Mouse (Mus musculus) ES-E14 (cell line): ENCODE measurements around the gene Kcna10. TPM values are rescaled to one million over a fixed set of nuclear protein-coding genes. Genes with fewer than 3 reads are reported as not detected.
A peak's percentile ranks its signal among the peaks of the same experiment; 100 is the strongest.

Experiments used
- DNase-seq: peaks from one replicate; pipeline ENCODE4 v3.0.0-alpha.2; 2013; ENCODE audit warnings: low read depth, low spot score
- H3K27ac ChIP-seq: 2 replicates; pipeline ENCODE4 v1.5.1; 2012; ENCODE audit warnings: low read depth, mild to moderate bottlenecking, low read length, moderate library complexity, mixed read lengths; ENCODE audit not compliant: poor library complexity, insufficient read depth, severe bottlenecking
- H3K36me3 ChIP-seq: 2 replicates; pipeline ENCODE4 v1.6.1; 2012; ENCODE audit warnings: mild to moderate bottlenecking, low read length, moderate library complexity, mixed read lengths; ENCODE audit not compliant: control insufficient read depth, poor library complexity, insufficient read depth, severe bottlenecking
- H3K4me1 ChIP-seq, 2 experiments: fragments of 150-350 bp in 1 of 2; sonication (generic) in 1 of 2; 2 replicates each; pipeline ENCODE4 v1.6.1; 2012; ENCODE audit warnings: low read length in 2 of 2, mild to moderate bottlenecking in 1 of 2, mixed read lengths in 1 of 2; ENCODE audit not compliant: control insufficient read depth in 2 of 2, insufficient read depth in 2 of 2, poor library complexity in 1 of 2
- H3K4me3 ChIP-seq, 2 experiments: fragments of 150-350 bp in 1 of 2; sonication (generic) in 1 of 2; 2 replicates each; pipeline ENCODE4 v1.5.1; 2012; ENCODE audit warnings: low read length in 2 of 2, low read depth in 1 of 2, mild to moderate bottlenecking in 1 of 2, mixed read lengths in 1 of 2; ENCODE audit not compliant: insufficient read depth in 1 of 2, poor library complexity in 1 of 2, severe bottlenecking in 1 of 2
- H3K9ac ChIP-seq: 2 replicates; pipeline ENCODE4 v1.6.1; 2012; ENCODE audit warnings: low read depth, mild to moderate bottlenecking, low read length, mixed read lengths; ENCODE audit not compliant: poor library complexity, insufficient read depth, severe bottlenecking
- H3K9me3 ChIP-seq: fragments of 150-350 bp; sonication (generic); 2 replicates; pipeline ENCODE4 v1.6.1; 2012; ENCODE audit warnings: low read depth, mild to moderate bottlenecking, low read length; ENCODE audit not compliant: control insufficient read depth, insufficient read depth
- CHD2 ChIP-seq: IDR thresholded peaks from 2 replicates; pipeline ENCODE4 v1.6.1; 2014; ENCODE audit warnings: mild to moderate bottlenecking, low read depth, low read length, inconsistent platforms
- HCFC1 ChIP-seq: IDR thresholded peaks from 2 replicates; pipeline ENCODE4 v1.6.1; 2012; ENCODE audit warnings: low read length, inconsistent platforms, borderline replicate concordance; ENCODE audit not compliant: insufficient read depth
- MAFK ChIP-seq: IDR thresholded peaks from 2 replicates; pipeline ENCODE4 v1.6.1; 2014; ENCODE audit warnings: mild to moderate bottlenecking, low read depth, low read length, inconsistent platforms; ENCODE audit not compliant: insufficient read depth
- ZC3H11A ChIP-seq: IDR thresholded peaks from 2 replicates; pipeline ENCODE4 v1.6.1; 2012; ENCODE audit warnings: low read depth, mild to moderate bottlenecking, inconsistent platforms, low read length, borderline replicate concordance
- ZNF384 ChIP-seq: IDR thresholded peaks from 2 replicates; pipeline ENCODE4 v1.6.1; 2012; ENCODE audit warnings: low read depth, low read length, inconsistent platforms
- in situ Hi-C, 2 experiments: fragments of 600-800 bp; cut with MboI; formaldehyde crosslinking; loops; one replicate each; pipeline ENCODE4 v1.15.1; 2025; ENCODE audit warnings: low sequenced_read_pairs in 2 of 2, inconsistent platforms in 1 of 2; ENCODE audit not compliant: unreplicated experiment in 2 of 2
- total RNA-seq: library from RNA; depleted of rRNA; stranded (reverse); fragments of 300-350 nt; gene quantifications from 2 replicates; pipeline ENCODE4 v1.2.3, GENCODE M21; 2012

Gene Kcna10
- total RNA-seq, 1 experiment: not detected

DNA sequence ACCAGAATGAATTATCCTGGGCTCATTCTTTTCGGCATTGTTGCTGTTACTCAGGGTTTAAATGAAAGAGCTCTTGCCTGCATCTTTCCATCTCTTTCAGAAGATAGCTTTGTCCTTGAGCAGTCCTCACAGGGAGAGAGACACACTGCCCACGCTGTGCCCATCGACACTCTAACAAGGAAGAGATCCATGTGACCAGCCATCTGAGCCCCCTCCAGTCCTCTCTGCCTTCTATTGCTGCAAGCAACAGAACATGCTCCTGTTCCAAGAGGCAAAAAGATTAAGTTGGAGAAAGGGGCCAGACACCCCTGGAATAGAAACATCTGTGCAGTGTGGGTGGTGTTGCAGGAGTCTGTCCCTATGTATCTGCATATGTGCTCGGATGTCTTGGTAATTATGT, 4.2 kb downstream of the Kcna10 start:
- H3K9me3 ChIP-seq: no peaks in the 10 kb centered on the region
- no peak overlapping the region for H3K9ac ChIP-seq
- TF ChIP-seq CHD2: no peak
- TF ChIP-seq ZNF384: no peak
- no peak for TF ChIP-seq ZC3H11A
- TF ChIP-seq MAFK: no peak
- no peak for TF ChIP-seq HCFC1
- in situ Hi-C loops: no loop called here
- no peak overlapping the region for H3K4me3 ChIP-seq
- no peaks in the 10 kb centered on the region for H3K36me3 ChIP-seq
- no peaks in the 10 kb centered on the region for H3K4me1 ChIP-seq
- no peak for DNase-seq
- no peak overlapping the region for H3K27ac ChIP-seq

DNA sequence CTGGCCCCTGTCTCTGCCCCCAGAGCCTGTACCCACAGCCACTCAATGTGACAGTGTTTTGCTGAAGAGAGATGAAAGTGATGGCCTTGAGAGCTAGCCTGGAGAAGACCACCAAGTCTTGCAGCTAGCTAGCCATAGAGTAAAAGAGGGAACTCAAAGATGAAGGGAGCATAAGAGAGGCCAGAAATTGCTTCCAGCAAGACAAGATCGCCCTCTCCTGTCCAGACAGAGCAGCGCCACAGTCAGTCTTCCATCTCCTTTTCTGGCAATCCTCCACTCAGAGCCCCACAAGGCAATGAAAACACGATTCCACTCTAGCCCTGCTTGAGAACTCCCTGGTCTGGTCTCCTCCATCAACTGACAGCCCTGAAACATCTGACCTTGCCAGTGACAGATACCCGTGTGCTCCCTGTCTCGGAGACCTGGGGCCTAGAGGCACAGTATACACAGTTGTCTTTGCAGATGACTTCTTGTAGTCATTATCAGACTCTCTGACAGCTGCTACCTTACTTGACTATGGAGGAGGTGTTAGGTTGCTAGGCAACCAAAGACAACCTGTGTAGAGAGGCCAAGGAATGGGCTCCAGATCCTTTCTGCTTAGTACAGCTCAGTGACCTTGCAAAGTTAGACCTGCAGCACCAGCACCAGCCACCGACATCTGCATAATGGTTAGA, 5.5 kb downstream of the Kcna10 start:
- in situ Hi-C loops: no loop called here
- no peaks in the 10 kb centered on the region for H3K36me3 ChIP-seq
- no peak for DNase-seq

DNA sequence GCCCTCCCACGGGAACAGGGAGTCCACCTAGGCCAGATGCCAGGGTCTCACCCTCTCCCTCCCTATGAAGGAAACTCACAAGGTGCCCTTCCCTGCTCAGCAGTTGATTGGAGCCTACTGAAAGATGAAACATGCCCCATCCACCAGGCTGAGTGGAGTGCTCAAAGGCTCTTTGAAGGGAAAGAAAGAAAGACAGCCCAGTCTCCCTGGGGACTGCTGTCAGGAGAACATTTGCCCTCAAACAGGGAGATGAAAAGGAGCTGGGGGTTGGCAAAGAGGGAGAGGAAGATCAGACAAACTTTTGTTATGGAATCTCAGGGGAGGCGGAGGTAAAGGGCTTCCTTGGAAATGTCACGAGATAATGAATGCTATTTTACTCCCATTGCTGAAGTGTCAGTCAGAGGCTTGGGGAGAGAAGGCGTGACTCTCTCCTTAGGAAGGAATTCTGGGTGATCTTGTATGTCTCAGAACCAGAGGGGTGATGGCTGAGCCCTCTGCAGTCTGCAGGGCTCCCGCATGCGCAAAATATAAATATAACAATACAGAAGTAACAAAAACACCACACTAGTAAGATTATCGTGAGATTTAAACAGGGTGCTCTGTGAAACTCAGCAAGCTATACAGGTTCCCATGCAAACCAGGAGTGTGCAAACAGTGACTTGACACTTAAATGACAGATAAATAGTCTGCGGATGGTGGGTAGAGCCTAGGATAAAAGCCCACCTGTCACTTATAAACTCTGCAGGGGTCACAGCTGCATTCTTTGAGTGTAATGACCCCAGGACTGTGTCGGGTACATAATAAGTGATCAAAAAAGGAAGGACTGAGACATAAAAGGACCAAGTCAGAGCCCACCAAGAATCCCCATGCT, 18.7 kb downstream of the Kcna10 start:
- H3K9me3 ChIP-seq: no peaks in the 10 kb centered on the region
- no peak overlapping the region for H3K4me3 ChIP-seq
- H3K36me3 ChIP-seq: no peaks in the 10 kb centered on the region
- TF ChIP-seq HCFC1: no peak
- no peak for TF ChIP-seq ZNF384
- peaks cover 2 to 3% of the 10 kb centered on the region in 2 experiments; a peak in 1 of 4 replicates for H3K4me1 ChIP-seq
- DNase-seq: no peak
- H3K27ac ChIP-seq: no peak overlapping the region
- no peak overlapping the region for H3K9ac ChIP-seq
- in situ Hi-C loops: no loop called here

More for the DNA sequence above, 5.5 kb downstream of the Kcna10 start:
- Histone ChIP-seq H3K4me3 (no peak overlapping the region), H3K9ac (no peak overlapping the region), H3K9me3 (no peaks in the 10 kb centered on the region), H3K27ac (no peak overlapping the region), H3K4me1 (no peaks in the 10 kb centered on the region)
- TF ChIP-seq ZC3H11A (peak; percentile 79), ZNF384 (no peak), HCFC1 (no peak)

DNA sequence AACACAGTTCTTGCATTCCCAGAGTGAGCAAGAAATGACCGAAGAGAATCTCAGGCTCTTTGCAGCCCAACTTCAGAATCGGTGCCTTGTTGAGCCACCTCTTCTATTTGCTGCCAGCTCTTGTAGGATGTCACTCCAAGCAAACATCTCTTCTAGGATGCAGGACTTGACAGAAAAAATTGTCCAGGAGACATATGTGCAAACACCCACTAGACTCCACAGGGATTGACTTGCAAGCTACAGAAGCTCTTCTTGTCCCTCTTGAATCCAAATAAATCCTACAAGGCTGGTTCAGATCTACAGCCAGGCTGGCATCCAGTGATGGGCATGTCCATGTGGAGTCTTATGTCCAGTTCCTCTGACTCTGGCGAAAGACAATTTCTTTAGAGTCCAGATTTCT, 21.6 kb downstream of the Kcna10 start:
- no peaks in the 10 kb centered on the region for H3K36me3 ChIP-seq
- H3K4me1 ChIP-seq: peaks cover 2 to 3% of the 10 kb centered on the region in 2 experiments; a peak in 1 of 4 replicates
- H3K27ac ChIP-seq: no peak overlapping the region
- H3K4me3 ChIP-seq: no peak overlapping the region
- TF ChIP-seq ZNF384 (no peak), CHD2 (no peak), ZC3H11A (no peak), MAFK (no peak), HCFC1 (no peak)
- in situ Hi-C loops: no loop called here
- no peak overlapping the region for H3K9ac ChIP-seq
- DNase-seq: no peak
- no peaks in the 10 kb centered on the region for H3K9me3 ChIP-seq
